Mouse (Mus musculus) C2C12 (cell line): ENCODE data around the gene Spata32. TPM values are rescaled to one million over a fixed set of nuclear protein-coding genes. Genes with fewer than 3 reads are reported as not detected.

Source experiments
- H3K27me3 ChIP-seq: one replicate; pipeline ENCODE4 v1.6.1; 2011; ENCODE audit not compliant: control insufficient read depth, insufficient read depth, insufficient read length
- H3K36me3 ChIP-seq: one replicate; pipeline ENCODE4 v1.6.1; 2011; ENCODE audit not compliant: control insufficient read depth, insufficient read depth
- H3K4me3 ChIP-seq: one replicate; pipeline ENCODE4 v1.5.1; 2011; ENCODE audit warnings: mild to moderate bottlenecking, control low read depth; ENCODE audit not compliant: poor library complexity, insufficient read depth, severe bottlenecking
- H3K79me2 ChIP-seq: one replicate; pipeline ENCODE4 v1.6.1; 2011; ENCODE audit not compliant: control insufficient read depth, insufficient read depth
- H3K79me3 ChIP-seq: one replicate; pipeline ENCODE4 v1.6.1; 2011; ENCODE audit warnings: low read depth, control low read depth
- H3ac ChIP-seq: one replicate; pipeline ENCODE3; 2011; ENCODE audit warnings: low read depth; ENCODE audit not compliant: control insufficient read depth, insufficient read length
- CEBPB ChIP-seq: IDR thresholded peaks from one replicate; pipeline ENCODE4 v1.6.1; 2011; ENCODE audit warnings: low read depth, mild to moderate bottlenecking, control low read depth, moderate library complexity
- CTCF ChIP-seq: IDR thresholded peaks from one replicate; pipeline ENCODE4 v1.5.1; 2011; ENCODE audit not compliant: control insufficient read depth, insufficient read depth, insufficient read length
- FOSL1 ChIP-seq: IDR thresholded peaks from one replicate; pipeline ENCODE4 v1.8.0; 2011; ENCODE audit warnings: mild to moderate bottlenecking, low read length; ENCODE audit not compliant: poor library complexity, insufficient read depth, severe bottlenecking
- MAX ChIP-seq: IDR thresholded peaks from one replicate; pipeline ENCODE4 v1.6.1; 2011; ENCODE audit warnings: mild to moderate bottlenecking, control low read depth
- MYOD1 ChIP-seq: IDR thresholded peaks from one replicate; pipeline ENCODE4 v1.6.1; 2011; ENCODE audit warnings: low read depth; ENCODE audit not compliant: control insufficient read depth, insufficient read length
- MYOG ChIP-seq: IDR thresholded peaks from one replicate; pipeline ENCODE4 v1.6.1; 2011; ENCODE audit not compliant: control insufficient read depth, insufficient read length; ENCODE audit errors: extremely low read depth
- USF1 ChIP-seq: IDR thresholded peaks from one replicate; pipeline ENCODE4 v1.6.1; 2011; ENCODE audit warnings: low read depth, mild to moderate bottlenecking, control low read depth, moderate library complexity
- polyA plus RNA-seq: library from polyadenylated mRNA; unstranded; fragments of >200 nt; fragmentation: generic; extraction: Trizol; gene quantifications from one replicate; pipeline ENCODE4 v1.2.1, GENCODE M21; 2012; ENCODE audit warnings: missing spikeins

Gene Spata32
- polyA plus RNA-seq, 1 experiment = not detected

DNA sequence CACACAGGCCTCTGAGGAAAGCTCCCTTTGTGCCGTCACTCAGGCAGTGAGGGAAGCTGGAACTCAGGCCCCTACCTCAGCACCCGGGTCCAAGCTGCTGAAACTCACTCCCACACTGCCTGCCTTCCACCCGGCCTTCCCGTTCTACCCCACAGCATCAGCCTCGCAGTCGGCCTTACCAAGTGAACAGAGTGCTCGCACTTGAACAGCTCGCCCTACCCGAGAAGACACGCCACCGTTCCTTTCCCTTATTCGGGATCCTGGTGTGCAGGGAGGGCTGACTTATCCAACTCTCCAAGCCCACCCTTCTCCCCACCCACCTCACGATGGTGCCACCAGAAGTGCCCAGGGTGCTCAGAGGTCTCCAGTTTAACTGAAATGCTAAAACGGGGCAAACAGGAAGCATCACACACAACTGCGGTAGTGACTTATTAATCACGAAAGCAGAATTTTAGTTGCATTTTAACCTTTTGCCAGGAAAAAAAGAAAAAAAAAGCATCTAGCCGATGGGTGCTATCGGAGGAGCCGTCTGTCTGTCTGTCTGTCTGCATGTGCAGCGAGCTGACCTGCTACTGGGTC, 46.3 kb upstream of the Spata32 start:
- Histone ChIP-seq H3K4me3 (no peak overlapping the region), H3ac (no peak overlapping the region), H3K79me3 (peaks cover 72% of the 10 kb centered on the region), H3K27me3 (no peaks in the 10 kb centered on the region), H3K36me3 (peaks cover 22% of the 10 kb centered on the region), H3K79me2 (peaks cover 76% of the 10 kb centered on the region)
- TF ChIP-seq CTCF (no peak), FOSL1 (no peak), MAX (no peak), USF1 (no peak), CEBPB (no peak), MYOD1 (no peak), MYOG (no peak)

DNA sequence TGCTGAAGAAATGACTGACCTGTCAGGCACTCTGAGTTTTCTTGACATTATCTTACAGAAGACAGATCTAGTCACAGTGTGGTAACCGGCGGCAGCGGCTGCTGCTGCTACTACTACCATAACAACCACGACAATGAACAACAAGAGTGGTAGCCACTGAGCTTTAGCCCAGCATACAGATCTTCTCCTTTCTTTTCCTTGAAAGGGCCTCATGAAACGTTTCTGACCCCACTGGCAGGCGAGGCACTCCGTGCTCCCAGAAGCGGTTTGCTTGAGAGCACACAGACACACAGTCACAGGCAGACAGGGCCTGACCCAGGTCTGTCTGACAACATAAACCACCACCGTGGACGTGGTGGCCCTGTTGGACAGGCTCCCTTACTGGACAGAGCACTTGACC, 45.3 kb upstream of the Spata32 start:
- Histone ChIP-seq H3K79me3 (peaks cover 82% of the 10 kb centered on the region), H3K36me3 (peaks cover 22% of the 10 kb centered on the region), H3K27me3 (no peaks in the 10 kb centered on the region), H3K4me3 (no peak overlapping the region), H3K79me2 (peaks cover 85% of the 10 kb centered on the region), H3ac (no peak overlapping the region)
- TF ChIP-seq USF1 (no peak), CEBPB (no peak), MAX (no peak)

GRCm38 (mm10) chr11:103262412-103263267, 44.4 kb upstream of the Spata32 start:
- Histone ChIP-seq H3K79me2 (peaks cover 94% of the 10 kb centered on the region), H3K4me3 (no peak overlapping the region), H3K79me3 (peaks cover 90% of the 10 kb centered on the region)

GRCm38 (mm10) chr11:103261671-103262411, 43.6 kb upstream of the Spata32 start:
- no peaks in the 10 kb centered on the region for H3K27me3 ChIP-seq
- no peak for TF ChIP-seq CEBPB
- no peak for TF ChIP-seq MAX
- no peak for TF ChIP-seq FOSL1
- no peak for TF ChIP-seq MYOG
- no peak for TF ChIP-seq MYOD1
- TF ChIP-seq USF1 = no peak
- no peak for TF ChIP-seq CTCF
- peaks cover 100% of the 10 kb centered on the region for H3K79me2 ChIP-seq
- no peak overlapping the region for H3K4me3 ChIP-seq
- H3K36me3 ChIP-seq = peaks cover 30% of the 10 kb centered on the region
- peaks cover 96% of the 10 kb centered on the region for H3K79me3 ChIP-seq
- no peak overlapping the region for H3ac ChIP-seq

More at GRCm38 (mm10) chr11:103262412-103263267, 44.4 kb upstream of the Spata32 start:
- Histone ChIP-seq H3ac (no peak overlapping the region), H3K36me3 (peaks cover 22% of the 10 kb centered on the region), H3K27me3 (no peaks in the 10 kb centered on the region)
- TF ChIP-seq FOSL1 = no peak
- no peak for TF ChIP-seq MYOG
- TF ChIP-seq CEBPB = no peak
- no peak for TF ChIP-seq MAX
- TF ChIP-seq CTCF = no peak
- TF ChIP-seq MYOD1 = no peak
- no peak for TF ChIP-seq USF1

- Histone ChIP-seq H3K36me3 (peaks cover 36% of the 10 kb centered on the region), H3ac (no peak overlapping the region), H3K4me3 (no peak overlapping the region), H3K79me3 (peaks cover 89% of the 10 kb centered on the region), H3K27me3 (no peaks in the 10 kb centered on the region), H3K79me2 (peaks cover 100% of the 10 kb centered on the region)
- no peak for TF ChIP-seq FOSL1
- TF ChIP-seq MAX = no peak
- TF ChIP-seq MYOG = no peak
- TF ChIP-seq CTCF = no peak
- TF ChIP-seq CEBPB = no peak
- TF ChIP-seq MYOD1 = no peak
- TF ChIP-seq USF1 = no peak
These were observed 42.4 kb upstream of the Spata32 start for GRCm38 (mm10) chr11:103260515-103261192.

DNA sequence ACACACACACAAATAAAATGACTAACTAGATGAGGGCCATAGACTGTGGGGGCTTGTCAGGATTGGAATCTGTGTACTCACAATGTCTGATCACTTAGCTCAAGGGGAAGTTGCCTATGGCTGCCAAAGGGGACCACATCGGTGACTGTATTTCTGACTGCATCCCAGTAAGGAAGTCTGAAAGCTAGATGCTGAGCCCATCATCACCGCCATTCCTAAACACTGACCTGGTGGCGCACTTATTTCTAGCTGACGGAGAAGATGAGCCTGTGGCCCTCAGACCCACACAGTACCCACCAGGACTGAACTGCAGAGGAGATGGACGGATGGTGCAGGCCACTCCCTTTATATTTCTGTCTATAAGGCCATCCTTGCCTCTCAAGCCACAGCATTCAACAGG, 41.8 kb upstream of the Spata32 start:
- TF ChIP-seq MAX = no peak
- TF ChIP-seq MYOG = no peak
- TF ChIP-seq CEBPB = no peak
- no peak for TF ChIP-seq CTCF
- no peak for TF ChIP-seq FOSL1
- TF ChIP-seq USF1 = no peak
- TF ChIP-seq MYOD1 = no peak
- no peaks in the 10 kb centered on the region for H3K27me3 ChIP-seq
- H3K36me3 ChIP-seq = peaks cover 36% of the 10 kb centered on the region
- no peak overlapping the region for H3K4me3 ChIP-seq
- peaks cover 83% of the 10 kb centered on the region for H3K79me3 ChIP-seq
- no peak overlapping the region for H3ac ChIP-seq
- peaks cover 100% of the 10 kb centered on the region for H3K79me2 ChIP-seq
